Mouse (Mus musculus) lung, adult 2 months (tissue): ENCODE measurements around the gene 6030468B19Rik. TPM values are rescaled to one million over a fixed set of nuclear protein-coding genes. Genes with fewer than 3 reads are reported as not detected.

ENCODE experiments used
- DNase-seq: peaks from one replicate; pipeline ENCODE4 v3.0.0; 2022
- H3K4me1 ChIP-seq: fragments of 200-500 bp; 2 replicates; pipeline ENCODE4 v1.6.1; 2011; ENCODE audit warnings: low read length; ENCODE audit not compliant: control insufficient read depth, insufficient read depth
- H3K4me3 ChIP-seq: fragments of 200-500 bp; replicated peaks from 2 replicates; pipeline ENCODE3; 2011; ENCODE audit warnings: low read depth, mild to moderate bottlenecking, control low read depth, low read length; ENCODE audit errors: extremely low read depth
- CTCF ChIP-seq: fragments of 200-500 bp; IDR thresholded peaks from 2 replicates; pipeline ENCODE4 v1.5.1; 2011; ENCODE audit warnings: mild to moderate bottlenecking, low read length, control low read depth; ENCODE audit not compliant: insufficient read depth
- POLR2A ChIP-seq: fragments of 200-500 bp; IDR thresholded peaks from 2 replicates; pipeline ENCODE4 v1.6.1; 2011; ENCODE audit warnings: low read depth, mild to moderate bottlenecking, control low read depth, low read length, borderline replicate concordance; ENCODE audit errors: extremely low read depth
- WGBS: fragments of 180-500 bp; shearing (Covaris S2); methylation state at CpG from one replicate; pipeline ENCODE4 v1.1.7; 2018; 5-methylcytosine and 5-hydroxymethylcytosine counted together
- polyA plus RNA-seq: library from polyadenylated mRNA; depleted of rRNA; stranded (reverse); fragments of >200 nt; gene quantifications from 2 replicates; pipeline ENCODE4 v1.2.3, GENCODE M21; 2012; rRNA removed

Gene 6030468B19Rik
- 0.18 and 0.33 TPM in 2 replicates for polyA plus RNA-seq

DNA sequence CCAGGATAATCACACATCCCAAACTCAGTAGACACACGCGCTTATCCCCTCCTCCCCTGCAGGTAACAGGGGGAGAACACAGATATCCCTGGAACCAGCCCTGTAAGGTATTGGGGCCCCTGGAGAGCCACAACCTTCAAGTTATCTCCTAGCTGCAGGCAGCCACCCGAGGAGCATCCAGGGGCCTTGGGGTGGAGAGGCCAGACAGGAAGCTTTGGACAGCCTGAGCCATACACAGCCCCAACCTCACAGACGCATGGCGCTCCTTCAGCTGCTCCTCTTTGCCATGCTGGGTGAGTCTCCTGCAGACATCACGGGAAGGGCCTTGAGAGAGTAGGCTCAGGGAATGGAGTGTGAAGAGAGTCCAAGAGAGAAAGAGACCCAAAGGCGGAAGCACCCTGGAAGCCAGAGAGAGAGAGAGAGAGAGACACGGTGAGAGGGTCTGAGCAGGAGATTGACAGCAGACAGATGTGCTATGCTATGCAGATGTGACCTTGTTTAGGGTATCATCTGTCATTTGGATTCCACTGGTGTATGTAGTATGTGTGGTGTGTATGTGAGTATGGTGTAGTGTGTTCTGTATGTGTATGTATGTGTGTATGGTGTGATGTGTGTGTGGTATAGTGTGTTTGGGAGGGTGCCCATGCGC lies at the start of gene 6030468B19Rik:
Gene 6030468B19Rik, plus strand, starts transcription at position 150 of the 649 bp plus-strand sequence.
- Histone ChIP-seq H3K4me1 (no peaks in the 10 kb centered on the region), H3K4me3 (no peak within 1 kb of the TSS)
- no peak for DNase-seq
- 68% methylated on average over 9 of the region's 9 CpGs for WGBS
- TF ChIP-seq CTCF (no peak), POLR2A (no peak)

DNA sequence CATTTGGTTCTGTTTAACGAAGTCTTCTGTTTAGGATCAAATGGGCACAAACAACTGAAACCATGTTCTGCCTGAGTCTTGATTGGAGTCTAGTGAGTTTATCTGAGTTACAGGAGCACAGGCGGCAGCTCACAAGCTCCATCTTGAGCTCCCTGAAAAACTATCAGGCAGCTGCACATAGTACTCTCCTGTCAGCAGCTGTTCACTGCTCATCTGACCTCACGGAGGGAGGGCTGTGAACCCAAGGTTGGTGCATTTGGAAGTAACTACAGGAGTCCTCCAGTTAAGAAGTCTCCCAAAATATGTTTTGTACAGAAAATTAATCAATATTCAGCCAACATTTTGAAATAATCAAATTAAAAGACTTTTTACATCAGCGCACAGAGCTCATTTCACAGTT lies 48.8 kb upstream of the 6030468B19Rik start:
- H3K4me1 ChIP-seq = no peaks in the 10 kb centered on the region
- 83% methylated on average over 4 of the region's 4 CpGs for WGBS
- no peak for TF ChIP-seq POLR2A
- TF ChIP-seq CTCF = no peak
- no peak for DNase-seq
- no peak overlapping the region for H3K4me3 ChIP-seq

DNA sequence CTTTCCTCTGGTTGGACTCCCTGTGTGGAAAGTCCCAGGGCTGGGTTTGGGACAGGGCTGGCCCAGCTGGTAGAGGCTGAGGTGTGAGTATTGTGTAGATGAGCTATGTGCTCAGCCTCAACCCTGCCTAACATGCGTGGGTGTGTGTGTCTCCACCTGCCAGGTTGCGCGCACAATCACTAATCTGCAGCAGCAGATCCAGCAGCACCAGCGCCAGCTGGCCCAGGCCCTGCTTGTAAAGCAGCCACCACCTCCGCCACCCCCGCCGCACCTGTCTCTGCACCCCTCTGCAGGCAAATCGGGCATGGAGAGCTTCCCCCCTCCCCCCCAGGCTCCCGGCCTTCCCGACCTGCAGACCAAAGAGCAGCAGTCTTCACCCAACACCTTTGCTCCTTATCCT lies 48.0 kb upstream of the 6030468B19Rik start:
- 80% methylated on average over 10 of the region's 10 CpGs for WGBS
- no peak for DNase-seq
- no peak overlapping the region for H3K4me3 ChIP-seq
- no peak for TF ChIP-seq CTCF
- no peak for TF ChIP-seq POLR2A
- no peaks in the 10 kb centered on the region for H3K4me1 ChIP-seq

DNA sequence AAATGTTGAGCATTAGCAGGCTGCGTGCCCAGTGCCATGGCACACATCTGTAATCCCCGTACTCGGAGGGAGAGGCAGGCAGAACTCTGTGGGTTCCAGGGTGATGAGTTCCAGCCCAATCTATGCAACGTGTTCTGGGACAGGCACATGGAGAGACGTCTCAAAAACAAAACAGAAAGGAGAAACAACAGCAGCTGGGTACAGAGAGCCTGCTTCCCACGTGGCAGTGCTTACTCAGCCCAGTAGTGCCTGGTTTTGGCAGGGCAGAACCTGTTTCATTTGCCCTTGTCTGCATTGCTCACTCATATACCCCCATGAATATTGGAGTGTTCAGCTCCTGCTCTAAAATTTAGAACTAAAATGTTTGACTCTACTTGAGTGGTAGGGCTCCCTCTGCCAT lies 45.9 kb upstream of the 6030468B19Rik start:
- WGBS = 83% methylated on average over 6 of the region's 6 CpGs
- Histone ChIP-seq H3K4me3 (no peak overlapping the region), H3K4me1 (no peaks in the 10 kb centered on the region)
- TF ChIP-seq POLR2A (no peak), CTCF (no peak)
- no peak for DNase-seq

DNA sequence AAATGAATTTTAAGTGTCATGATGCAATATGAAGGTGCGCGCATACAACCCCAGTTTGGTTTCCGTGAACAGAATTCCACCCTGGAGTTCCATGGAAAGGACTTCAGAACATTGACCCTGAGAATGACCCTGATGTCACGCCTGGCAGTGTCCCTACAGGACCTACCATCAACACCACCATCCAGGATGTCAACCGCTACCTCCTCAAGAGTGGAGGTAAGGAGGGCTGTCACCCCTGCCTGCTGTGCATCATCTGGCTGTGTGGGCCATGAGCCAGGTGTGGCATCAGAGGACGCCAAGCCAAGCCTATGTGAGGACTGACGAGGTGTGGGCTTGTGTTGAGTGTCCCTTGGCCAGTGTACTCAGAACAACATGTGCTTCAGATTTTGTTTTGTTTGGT lies 41.6 kb upstream of the 6030468B19Rik start:
- no peak overlapping the region for H3K4me3 ChIP-seq
- 98% methylated on average over 7 of the region's 7 CpGs for WGBS
- DNase-seq = no peak

DNA sequence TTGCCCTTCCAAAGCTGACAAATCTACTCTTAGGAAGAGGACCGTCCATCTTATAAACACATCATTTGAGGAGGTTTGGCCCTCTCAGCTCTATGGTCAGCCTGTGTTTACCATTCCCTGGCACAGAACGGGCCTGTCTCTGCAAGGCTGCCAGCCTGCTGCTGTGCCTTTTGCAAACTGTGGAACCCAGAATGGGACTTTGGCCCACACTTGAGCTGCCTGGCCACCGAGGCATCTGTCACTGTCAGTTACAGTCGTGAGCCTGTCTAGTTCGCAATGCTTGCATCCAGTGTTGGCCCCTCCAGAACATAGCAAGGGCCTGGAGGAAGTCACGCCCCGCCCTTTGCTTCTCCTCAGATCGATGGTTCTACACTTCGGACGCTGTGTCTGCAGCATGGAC lies 38.2 kb upstream of the 6030468B19Rik start:
- Histone ChIP-seq H3K4me1 (no peaks in the 10 kb centered on the region), H3K4me3 (no peak overlapping the region)
- 76% methylated on average over 10 of the region's 10 CpGs for WGBS
- DNase-seq = no peak
- no peak for TF ChIP-seq CTCF
- no peak for TF ChIP-seq POLR2A

More for the DNA sequence above, 41.6 kb upstream of the 6030468B19Rik start:
- TF ChIP-seq CTCF (no peak), POLR2A (no peak)
- H3K4me1 ChIP-seq = no peaks in the 10 kb centered on the region

DNA sequence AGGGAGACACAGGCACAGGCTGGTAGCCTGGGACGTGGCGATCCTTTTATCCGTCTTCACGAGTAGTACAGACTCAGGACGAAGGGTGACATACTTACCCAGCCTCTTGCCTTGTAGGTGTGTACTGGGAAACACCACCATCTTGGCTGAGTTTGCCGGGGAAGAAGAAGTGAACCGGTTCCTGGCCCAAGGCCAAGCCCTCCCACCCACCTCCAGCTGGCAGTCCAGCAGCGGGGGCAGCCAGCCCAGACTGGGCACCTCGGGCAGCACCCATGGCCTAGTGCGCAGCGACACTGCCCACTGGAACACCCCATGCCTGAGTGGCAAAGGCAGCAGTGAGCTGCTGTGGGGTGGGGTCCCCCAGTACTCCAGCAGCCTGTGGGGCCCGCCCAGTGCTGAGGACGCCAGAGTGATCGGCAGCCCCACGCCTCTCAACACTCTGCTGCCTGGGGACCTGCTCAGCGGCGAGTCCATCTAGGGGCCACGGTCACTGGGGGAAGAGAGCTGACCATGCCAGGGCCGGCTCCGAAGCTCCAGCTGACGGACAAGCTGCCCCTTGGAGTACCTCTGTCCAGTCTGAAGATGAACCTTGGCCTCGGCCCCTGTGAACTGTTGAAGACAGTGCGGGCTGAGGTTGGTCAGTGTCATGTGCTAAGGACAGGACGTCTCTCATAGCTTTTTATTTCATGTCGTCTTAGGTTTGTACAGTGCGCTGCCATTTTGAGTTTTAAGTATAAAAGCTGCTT lies 36.9 kb upstream of the 6030468B19Rik start:
- DNase-seq = no peak
- 84% methylated on average over 26 of the region's 26 CpGs for WGBS
- no peak for TF ChIP-seq CTCF
- no peak for TF ChIP-seq POLR2A
- no peak overlapping the region for H3K4me3 ChIP-seq
- H3K4me1 ChIP-seq = no peaks in the 10 kb centered on the region

DNA sequence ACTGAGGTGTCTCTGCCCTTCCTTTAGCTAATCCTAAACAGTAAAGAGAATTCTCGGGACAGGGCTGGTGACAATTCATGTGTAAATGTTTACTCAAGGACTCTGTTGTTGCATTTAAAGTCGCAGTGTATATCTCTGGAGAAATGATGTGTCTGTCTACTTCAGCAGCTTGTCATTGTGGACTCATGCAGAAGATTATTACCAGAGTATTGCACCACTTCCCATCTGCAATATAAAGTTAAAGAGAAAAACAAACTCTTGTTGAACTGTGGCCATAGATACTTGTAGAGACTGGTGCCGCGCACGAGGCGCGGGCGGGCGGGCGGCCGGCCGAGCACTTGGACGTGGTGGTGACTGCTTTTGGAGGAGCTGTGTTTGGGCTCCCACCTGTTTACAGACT lies 35.7 kb upstream of the 6030468B19Rik start:
- no peak for DNase-seq
- TF ChIP-seq CTCF (no peak), POLR2A (no peak)
- WGBS = 71% methylated on average over 13 of the region's 13 CpGs
- no peak overlapping the region for H3K4me3 ChIP-seq
- no peaks in the 10 kb centered on the region for H3K4me1 ChIP-seq

DNA sequence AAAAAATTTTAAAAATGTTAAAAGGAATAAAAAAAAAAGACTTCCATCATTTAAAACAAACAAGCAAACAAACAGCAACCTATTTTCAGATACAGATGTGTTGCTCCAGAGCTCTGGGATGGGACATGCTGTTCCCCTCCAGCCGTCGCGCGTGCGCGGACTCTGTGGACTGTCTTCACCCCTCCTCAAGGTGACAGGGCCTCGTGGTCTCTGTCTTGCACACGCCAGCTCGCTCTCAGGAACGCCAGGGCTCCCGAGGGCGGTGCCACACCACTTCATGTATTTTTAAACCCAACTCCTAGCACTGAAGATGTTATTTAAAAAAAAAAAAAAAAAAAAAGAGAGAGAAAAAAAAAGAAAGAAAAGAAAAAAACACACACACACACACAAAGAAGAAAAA lies 35.2 kb upstream of the 6030468B19Rik start:
- no peak overlapping the region for H3K4me3 ChIP-seq
- WGBS = 81% methylated on average over 12 of the region's 12 CpGs
- no peak for DNase-seq
- H3K4me1 ChIP-seq = no peaks in the 10 kb centered on the region
- TF ChIP-seq POLR2A = no peak
- TF ChIP-seq CTCF = no peak

DNA sequence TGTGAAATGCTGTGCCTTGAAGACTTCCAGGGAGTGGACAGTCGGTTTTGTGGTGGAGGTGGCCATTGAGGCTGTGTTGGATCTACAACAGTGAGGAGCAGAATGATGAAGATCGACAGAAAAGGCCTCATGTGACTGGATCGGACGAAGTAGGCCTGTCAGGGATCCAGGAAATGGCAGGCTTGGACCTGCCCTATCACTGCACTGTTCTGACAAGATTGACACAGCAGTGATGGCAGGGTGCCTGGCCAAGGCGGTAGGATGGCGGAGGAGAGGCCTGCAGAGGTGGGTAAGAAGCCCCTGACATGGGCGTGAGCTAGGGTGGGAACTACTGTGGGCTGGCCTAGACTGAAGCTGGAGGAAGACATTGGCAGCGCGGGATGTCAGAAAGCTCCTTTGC lies 33.1 kb upstream of the 6030468B19Rik start:
- H3K4me3 ChIP-seq = no peak overlapping the region
- 83% methylated on average over 9 of the region's 9 CpGs for WGBS
- peaks cover 5% of the 10 kb centered on the region; the same call in 1 of the 2 replicates for H3K4me1 ChIP-seq
- DNase-seq = no peak
- TF ChIP-seq CTCF (no peak), POLR2A (no peak)
